8 mouse cellular contexts compared by ENCODE assay signal in genomic region chr5:64336767-64337408, GRCm38 (mm10).
DNase-seq lines count a peak whose midpoint lies in the region; TF ChIP-seq lines count a peak whose summit lies in the region.

No protein-coding gene starts in this region.

- TF ChIP-seq POLR2A in olfactory bulb, adult 2 months (IDR thresholded peaks at IDR 0.05; ENCODE audit: insufficient read depth, low read depth, low read length), result no peak

- peaks cover 10% of the 10 kb centered on the region for H3K4me1 ChIP-seq in hindbrain, embryonic 10.5 days (replicated peaks)
- peaks cover 20% of the 10 kb centered on the region for H3K4me1 ChIP-seq in olfactory bulb, adult 2 months (ENCODE audit: control insufficient read depth, insufficient read depth, low read length)

- no peaks in the 10 kb centered on the region for H3K27me3 ChIP-seq in hindbrain, embryonic 10.5 days (ENCODE audit: insufficient read depth, poor library complexity, severe bottlenecking)

- peak; percentile 28; the same call in 1 of the 2 replicates for TF ChIP-seq CTCF in olfactory bulb, adult 2 months (IDR thresholded peaks at IDR 0.05; ENCODE audit: insufficient read depth, low read depth, low read length)

- peak overlapping the region; percentile 59 for H3K27ac ChIP-seq in hindbrain, embryonic 10.5 days
- H3K27ac ChIP-seq in olfactory bulb, adult 2 months (ENCODE audit: insufficient read depth, low read depth, low read length), result peak overlapping the region; percentile 74

- H3K36me3 ChIP-seq in hindbrain, embryonic 10.5 days, result peaks cover 21% of the 10 kb centered on the region

- H3K9me3 ChIP-seq in hindbrain, embryonic 10.5 days, result no peaks in the 10 kb centered on the region

- no peak overlapping the region for H3K4me3 ChIP-seq in hindbrain, embryonic 10.5 days
- H3K4me3 ChIP-seq in olfactory bulb, adult 2 months (ENCODE audit: insufficient read depth, low read depth, low read length), result no peak overlapping the region

- DNase-seq in CD4-positive helper T cell, adult 2 months (ENCODE audit: low read depth, low spot score), result peak; percentile 49
- peak; percentile 13 to 33 for DNase-seq in cerebellum, adult 18-20 months
- DNase-seq in frontal cortex, postnatal 14 days (ENCODE audit: low spot score in 2 of 2), result peak; percentile 64 to 77
- peak; percentile 36 for DNase-seq in hindbrain, embryonic 10.5 days (ENCODE audit: low spot score)
- peak; percentile 65 for DNase-seq in layer of hippocampus, adult 9-10 months (ENCODE audit: low spot score)
- peak; percentile 72 for DNase-seq in lung, adult 18-20 months
- no peak for DNase-seq in spleen, adult 12 weeks (ENCODE audit: low spot score)

- WGBS in hindbrain, embryonic 10.5 days, result 36% methylated on average over 7 of the region's 7 CpGs
- whole genome bisulfite sequencing in olfactory bulb, adult 2 months, result 3% methylated on average over 7 of the region's 7 CpGs
